Mouse (Mus musculus): ENCODE results near the gene Slit1. TPM values are rescaled to one million over a fixed set of nuclear protein-coding genes. Genes with fewer than 3 reads are reported as not detected.

Gene Slit1
- polyA plus RNA-seq, 1 experiment from 2014 or later, result 1.0 TPM

DNA sequence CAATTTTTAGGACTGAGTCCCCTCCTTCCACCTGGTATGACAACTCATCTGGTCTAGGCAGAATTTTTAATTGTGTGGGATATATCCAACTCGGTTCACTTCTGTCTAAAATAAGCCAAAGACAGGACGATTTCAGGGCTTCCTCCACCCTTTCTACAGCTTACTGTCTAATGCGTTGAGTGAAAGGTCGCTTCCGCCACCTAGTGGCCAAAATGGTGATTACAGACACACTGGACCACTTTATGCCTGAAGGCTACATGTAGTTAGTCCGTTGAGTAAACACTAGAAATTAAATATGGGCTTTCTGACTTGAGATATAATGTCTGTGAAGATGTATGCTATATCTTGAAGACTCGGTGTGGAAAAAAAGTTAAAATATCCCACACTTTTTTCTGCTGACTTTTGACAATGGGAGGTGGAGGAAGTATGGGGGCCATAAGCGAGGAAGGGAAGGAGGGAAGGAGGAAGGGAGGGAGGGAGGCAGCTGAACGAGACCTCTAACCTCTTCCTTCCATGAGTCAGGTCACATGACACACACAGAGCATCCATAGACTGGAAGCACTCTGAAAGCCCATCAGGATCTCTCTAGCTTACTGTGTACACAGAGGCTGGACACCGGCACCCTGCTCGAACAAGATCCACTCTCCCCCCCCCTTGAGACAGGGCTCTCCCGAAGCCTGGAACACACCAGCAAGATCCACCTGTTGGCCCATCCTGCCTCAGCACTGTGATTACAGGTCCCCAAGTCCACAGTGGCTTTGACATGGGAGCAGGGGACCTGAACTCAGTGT is 20.6 kb upstream of the Slit1 start:
- whole genome bisulfite sequencing, result 25% methylated on average over 12 of the region's 12 CpGs
- Histone ChIP-seq H3K36me3 (ENCODE audit: control insufficient read depth, insufficient read depth, low read length) (peaks cover 17% of the 10 kb centered on the region; the same call in 1 of the 2 replicates), H3K27ac (ENCODE audit: low read depth) (no peak overlapping the region), H3K9ac (ENCODE audit: low read length) (no peak overlapping the region), H3K4me2 (ENCODE audit: low read length) (no peak overlapping the region), H3K27me3 (replicated peaks; ENCODE audit: control insufficient read depth, insufficient read depth, low read length) (no peaks in the 10 kb centered on the region), H3K4me3 (ENCODE audit: low read depth, low read length) (no peak overlapping the region), H3K9me3 (ENCODE audit: control insufficient read depth, low read length) (no peaks in the 10 kb centered on the region), H3K4me1 (replicated peaks; ENCODE audit: control insufficient read depth, insufficient read depth, low read length) (no peaks in the 10 kb centered on the region)
- DNase-seq (ENCODE audit: low spot score) (peak; percentile 99), ATAC-seq (replicated peaks; ENCODE audit: low FRiP score, low TSS enrichment, low read depth) (peak; percentile 70)

DNA sequence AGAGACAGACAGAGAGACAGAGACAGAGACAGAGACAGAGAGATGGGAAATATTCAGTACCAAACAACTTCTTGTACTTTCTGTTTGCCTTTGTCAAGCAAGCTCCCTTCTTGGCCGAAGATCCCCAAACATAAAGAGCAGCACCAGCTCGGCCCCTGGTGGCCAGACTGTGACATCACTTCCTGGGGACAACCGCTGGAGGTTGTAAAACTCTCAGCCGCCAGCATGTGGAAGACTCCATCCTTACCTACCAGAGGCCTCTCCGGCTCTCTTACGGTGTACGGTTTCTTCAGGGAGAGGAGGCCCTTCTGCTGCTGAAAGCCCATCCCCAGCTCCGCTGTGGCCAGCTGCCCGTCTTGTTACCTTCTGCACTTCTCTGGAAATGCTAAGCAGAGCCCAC is 18.1 kb upstream of the Slit1 start:
- no peak overlapping the region for H3K9ac ChIP-seq (ENCODE audit: low read length)
- WGBS, result 34% methylated on average over 9 of the region's 9 CpGs
- no peak overlapping the region for H3K27ac ChIP-seq (ENCODE audit: low read depth)
- no peaks in the 10 kb centered on the region for H3K9me3 ChIP-seq (ENCODE audit: control insufficient read depth, low read length)
- no peak for ATAC-seq (replicated peaks; ENCODE audit: low FRiP score, low TSS enrichment, low read depth)
- no peaks in the 10 kb centered on the region; the same call in 1 of the 2 replicates for H3K36me3 ChIP-seq (ENCODE audit: control insufficient read depth, insufficient read depth, low read length)
- H3K4me1 ChIP-seq (replicated peaks; ENCODE audit: control insufficient read depth, insufficient read depth, low read length), result no peaks in the 10 kb centered on the region
- DNase-seq (ENCODE audit: low spot score), result peak; percentile 68
- H3K4me2 ChIP-seq (ENCODE audit: low read length), result no peak overlapping the region
- H3K27me3 ChIP-seq (replicated peaks; ENCODE audit: control insufficient read depth, insufficient read depth, low read length), result no peaks in the 10 kb centered on the region
- H3K4me3 ChIP-seq (ENCODE audit: low read depth, low read length), result no peak overlapping the region

DNA sequence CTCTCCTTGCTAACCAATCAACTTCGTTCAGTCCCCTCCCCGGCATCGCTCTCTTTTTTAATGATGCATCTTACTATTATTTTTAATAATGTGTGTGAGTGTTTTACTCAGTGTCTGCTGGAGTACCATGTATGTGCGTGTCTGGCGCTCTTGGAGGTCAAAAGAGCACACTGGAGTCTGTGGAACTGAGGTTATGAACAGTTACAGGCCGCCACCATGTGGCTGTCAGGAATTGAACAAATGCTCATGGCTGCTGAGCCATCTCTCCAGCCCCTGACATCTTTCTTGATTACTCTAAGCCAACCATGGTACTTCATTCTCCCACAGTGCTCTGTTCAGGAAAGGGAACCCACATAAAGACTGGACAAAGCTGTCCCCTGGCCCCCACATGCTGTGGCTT is 16.3 kb upstream of the Slit1 start:
- no peaks in the 10 kb centered on the region for H3K27me3 ChIP-seq (replicated peaks; ENCODE audit: control insufficient read depth, insufficient read depth, low read length)
- WGBS, result 83% methylated on average over 6 of the region's 6 CpGs

DNA sequence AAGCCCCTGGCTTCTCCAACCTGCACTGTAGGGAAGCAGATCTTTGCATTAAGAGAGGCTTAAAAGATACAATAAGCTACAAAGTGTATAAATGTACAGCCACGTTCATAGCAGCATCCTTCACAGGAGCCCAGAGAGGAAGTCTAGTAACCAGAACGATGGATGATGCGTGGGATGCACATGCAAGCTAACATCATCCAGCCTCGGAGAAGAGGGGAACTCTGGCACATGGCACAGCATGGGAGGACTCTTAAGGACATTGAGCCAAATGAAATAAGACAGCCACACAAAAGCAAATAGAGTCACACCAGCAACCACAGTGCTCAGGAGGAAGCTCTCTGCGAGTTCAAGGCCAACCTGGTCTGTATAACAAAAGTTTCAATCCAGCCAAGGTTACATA is 15.8 kb upstream of the Slit1 start:
- ATAC-seq (replicated peaks; ENCODE audit: low FRiP score, low TSS enrichment, low read depth), result no peak
- Histone ChIP-seq H3K27me3 (replicated peaks; ENCODE audit: control insufficient read depth, insufficient read depth, low read length) (no peaks in the 10 kb centered on the region), H3K9ac (ENCODE audit: low read length) (no peak overlapping the region), H3K4me3 (ENCODE audit: low read depth, low read length) (no peak overlapping the region), H3K9me3 (ENCODE audit: control insufficient read depth, low read length) (no peaks in the 10 kb centered on the region), H3K4me1 (replicated peaks; ENCODE audit: control insufficient read depth, insufficient read depth, low read length) (no peaks in the 10 kb centered on the region), H3K27ac (ENCODE audit: low read depth) (no peak overlapping the region), H3K4me2 (ENCODE audit: low read length) (no peak overlapping the region), H3K36me3 (ENCODE audit: control insufficient read depth, insufficient read depth, low read length) (no peaks in the 10 kb centered on the region)
- no peak for DNase-seq (ENCODE audit: low spot score)
- WGBS, result 86% methylated on average over 5 of the region's 5 CpGs

More for the DNA sequence above, 16.3 kb upstream of the Slit1 start:
- Histone ChIP-seq H3K36me3 (ENCODE audit: control insufficient read depth, insufficient read depth, low read length) (no peaks in the 10 kb centered on the region), H3K4me3 (ENCODE audit: low read depth, low read length) (no peak overlapping the region), H3K4me1 (replicated peaks; ENCODE audit: control insufficient read depth, insufficient read depth, low read length) (no peaks in the 10 kb centered on the region), H3K9ac (ENCODE audit: low read length) (no peak overlapping the region), H3K27ac (ENCODE audit: low read depth) (no peak overlapping the region), H3K4me2 (ENCODE audit: low read length) (no peak overlapping the region), H3K9me3 (ENCODE audit: control insufficient read depth, low read length) (no peaks in the 10 kb centered on the region)
- ATAC-seq (replicated peaks; ENCODE audit: low FRiP score, low TSS enrichment, low read depth), result no peak
- no peak for DNase-seq (ENCODE audit: low spot score)

DNA sequence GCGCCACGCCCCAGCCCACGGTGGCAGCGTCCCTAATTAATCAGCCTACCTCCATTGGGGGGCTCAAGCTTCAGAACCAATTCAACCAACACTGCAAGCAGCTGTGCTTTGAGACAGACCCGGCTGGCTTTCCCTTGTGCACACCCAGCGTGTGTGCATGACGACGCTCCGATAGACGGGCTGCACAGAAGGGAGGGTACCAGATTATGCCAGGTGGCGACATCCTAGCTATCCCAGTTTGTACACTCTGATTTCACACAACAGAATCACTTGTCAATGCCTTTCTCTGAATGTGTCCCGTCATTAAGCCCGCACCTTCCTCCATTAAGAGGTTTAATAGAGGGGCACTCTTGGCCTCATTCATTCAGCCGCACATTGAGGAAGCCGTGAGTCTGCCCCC is 11.3 kb upstream of the Slit1 start:
- no peak overlapping the region for H3K27ac ChIP-seq (ENCODE audit: low read depth)
- 80% methylated on average over 15 of the region's 15 CpGs for WGBS
- H3K9ac ChIP-seq (ENCODE audit: low read length), result no peak overlapping the region
- H3K4me2 ChIP-seq (ENCODE audit: low read length), result no peak overlapping the region
- H3K4me1 ChIP-seq (replicated peaks; ENCODE audit: control insufficient read depth, insufficient read depth, low read length), result no peaks in the 10 kb centered on the region
- ATAC-seq (replicated peaks; ENCODE audit: low FRiP score, low TSS enrichment, low read depth) (no peak), DNase-seq (ENCODE audit: low spot score) (no peak)
- no peaks in the 10 kb centered on the region for H3K27me3 ChIP-seq (replicated peaks; ENCODE audit: control insufficient read depth, insufficient read depth, low read length)
- no peaks in the 10 kb centered on the region for H3K36me3 ChIP-seq (ENCODE audit: control insufficient read depth, insufficient read depth, low read length)
- H3K9me3 ChIP-seq (ENCODE audit: control insufficient read depth, low read length), result no peaks in the 10 kb centered on the region
- H3K4me3 ChIP-seq (ENCODE audit: low read depth, low read length), result no peak overlapping the region

DNA sequence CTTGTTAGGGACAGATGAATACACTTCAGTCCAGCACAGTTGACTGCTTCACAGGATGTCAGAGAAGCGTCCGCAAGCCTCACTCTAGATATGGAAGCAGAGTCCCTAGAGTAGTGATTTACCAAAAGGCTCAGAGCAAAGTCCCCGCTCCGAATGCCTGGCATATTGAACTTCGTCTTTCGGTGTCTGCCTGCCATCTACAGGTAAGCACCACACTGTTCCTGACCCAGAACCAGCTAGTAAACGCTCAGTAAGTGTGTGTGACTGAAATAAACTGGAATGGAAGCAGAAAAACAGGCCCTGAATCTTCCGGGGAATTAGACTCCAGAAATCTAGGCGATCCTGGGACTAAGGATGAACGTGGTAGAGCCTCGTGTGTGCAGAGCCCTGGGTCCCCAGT is 8.4 kb upstream of the Slit1 start:
- 78% methylated on average over 11 of the region's 11 CpGs for WGBS
- DNase-seq (ENCODE audit: low spot score) (no peak), ATAC-seq (replicated peaks; ENCODE audit: low FRiP score, low TSS enrichment, low read depth) (no peak)
- Histone ChIP-seq H3K9ac (ENCODE audit: low read length) (no peak overlapping the region), H3K36me3 (ENCODE audit: control insufficient read depth, insufficient read depth, low read length) (no peaks in the 10 kb centered on the region), H3K4me3 (ENCODE audit: low read depth, low read length) (no peak overlapping the region), H3K27me3 (replicated peaks; ENCODE audit: control insufficient read depth, insufficient read depth, low read length) (no peaks in the 10 kb centered on the region), H3K27ac (ENCODE audit: low read depth) (no peak overlapping the region), H3K9me3 (ENCODE audit: control insufficient read depth, low read length) (no peaks in the 10 kb centered on the region), H3K4me1 (replicated peaks; ENCODE audit: control insufficient read depth, insufficient read depth, low read length) (no peaks in the 10 kb centered on the region), H3K4me2 (ENCODE audit: low read length) (no peak overlapping the region)

DNA sequence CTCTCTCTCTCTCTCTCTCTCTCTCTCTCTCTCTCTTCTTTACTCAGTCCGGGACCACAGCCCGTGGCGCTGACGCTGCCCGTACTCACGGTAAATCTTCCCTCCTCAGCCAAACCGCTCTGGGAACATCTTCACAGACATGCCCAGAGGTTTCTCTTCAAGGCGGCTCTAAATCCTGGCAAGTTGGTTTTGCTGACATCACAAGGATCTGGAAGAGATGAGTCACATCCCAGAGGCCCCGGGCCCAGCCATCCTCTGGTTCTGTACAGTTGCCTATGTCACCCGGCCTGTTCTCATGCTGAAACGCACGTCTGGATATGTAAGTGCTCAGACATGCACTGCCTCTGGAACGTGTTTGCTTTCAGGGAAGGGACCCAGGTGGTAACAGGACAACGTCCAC is 4.0 kb upstream of the Slit1 start:
- Histone ChIP-seq H3K27ac (ENCODE audit: low read depth) (no peak overlapping the region), H3K4me2 (ENCODE audit: low read length) (no peak overlapping the region), H3K4me3 (ENCODE audit: low read depth, low read length) (no peak overlapping the region), H3K36me3 (ENCODE audit: control insufficient read depth, insufficient read depth, low read length) (no peaks in the 10 kb centered on the region), H3K4me1 (replicated peaks; ENCODE audit: control insufficient read depth, insufficient read depth, low read length) (peaks cover 10% of the 10 kb centered on the region), H3K9me3 (ENCODE audit: control insufficient read depth, low read length) (no peaks in the 10 kb centered on the region), H3K9ac (ENCODE audit: low read length) (no peak overlapping the region), H3K27me3 (replicated peaks; ENCODE audit: control insufficient read depth, insufficient read depth, low read length) (peaks cover 26% of the 10 kb centered on the region)
- ATAC-seq (replicated peaks; ENCODE audit: low FRiP score, low TSS enrichment, low read depth) (no peak), DNase-seq (ENCODE audit: low spot score) (no peak)
- WGBS, result 86% methylated on average over 14 of the region's 14 CpGs

DNA sequence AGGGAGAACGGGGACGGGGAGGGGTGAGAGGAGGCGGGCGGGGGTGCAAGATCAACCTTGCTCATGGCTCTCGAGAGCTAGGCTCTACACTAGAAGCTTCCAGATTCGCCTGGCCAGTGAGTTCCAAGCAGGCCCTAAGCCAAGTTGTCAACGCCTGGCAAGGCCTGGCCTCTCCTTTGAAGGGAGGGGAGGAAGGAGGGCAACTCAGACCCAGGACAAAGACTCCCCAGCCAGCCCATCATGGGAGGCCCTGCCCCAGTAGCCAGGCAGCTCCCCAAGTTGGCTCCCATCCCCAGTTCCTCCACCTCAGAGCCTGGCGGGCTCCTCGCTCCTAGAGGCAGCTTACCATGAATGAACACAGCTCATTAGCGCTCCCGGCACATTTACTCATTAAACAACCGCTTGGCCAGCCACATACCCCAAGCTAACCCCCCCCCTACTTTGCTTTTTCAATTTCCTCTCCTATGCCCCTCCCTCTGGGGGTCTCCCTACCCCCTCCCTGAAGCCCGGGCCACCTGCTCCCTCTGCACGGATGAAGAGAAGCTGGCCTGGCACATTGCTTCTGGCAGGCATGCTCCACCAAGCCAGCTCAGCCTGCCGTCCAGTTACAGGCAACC is 2.6 kb upstream of the Slit1 start:
- Histone ChIP-seq H3K27me3 (replicated peaks; ENCODE audit: control insufficient read depth, insufficient read depth, low read length) (peaks cover 39% of the 10 kb centered on the region), H3K27ac (ENCODE audit: low read depth) (no peak overlapping the region), H3K4me2 (ENCODE audit: low read length) (no peak overlapping the region), H3K36me3 (ENCODE audit: control insufficient read depth, insufficient read depth, low read length) (no peaks in the 10 kb centered on the region), H3K4me1 (replicated peaks; ENCODE audit: control insufficient read depth, insufficient read depth, low read length) (peaks cover 10% of the 10 kb centered on the region), H3K9ac (ENCODE audit: low read length) (no peak overlapping the region), H3K9me3 (ENCODE audit: control insufficient read depth, low read length) (no peaks in the 10 kb centered on the region), H3K4me3 (ENCODE audit: low read depth, low read length) (no peak overlapping the region)
- ATAC-seq (replicated peaks; ENCODE audit: low FRiP score, low TSS enrichment, low read depth) (no peak), DNase-seq (ENCODE audit: low spot score) (no peak)
- 55% methylated on average over 15 of the region's 15 CpGs for WGBS

DNA sequence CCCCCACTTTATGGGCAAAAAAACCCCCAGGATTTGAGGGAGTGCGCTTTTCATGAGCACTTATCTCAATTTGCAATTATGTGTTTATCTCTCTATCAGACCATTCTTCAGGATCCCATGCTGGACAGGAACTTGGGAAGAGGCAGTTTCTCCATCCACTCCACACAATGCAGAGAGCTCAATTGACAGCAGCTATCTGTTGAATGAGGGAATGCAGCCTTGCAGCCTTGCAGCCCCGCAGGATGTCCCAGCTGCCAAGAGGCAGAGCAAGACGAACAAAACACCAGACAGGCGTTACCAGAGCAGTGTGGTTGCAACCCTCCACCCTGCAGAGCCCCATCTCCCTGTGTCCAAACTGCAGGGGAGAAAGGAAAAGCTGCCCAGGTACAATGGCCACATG is 4.6 kb downstream of the Slit1 start:
- Histone ChIP-seq H3K36me3 (ENCODE audit: control insufficient read depth, insufficient read depth, low read length) (no peaks in the 10 kb centered on the region), H3K9me3 (ENCODE audit: control insufficient read depth, low read length) (no peaks in the 10 kb centered on the region), H3K4me2 (ENCODE audit: low read length) (no peak overlapping the region), H3K4me3 (ENCODE audit: low read depth, low read length) (no peak overlapping the region), H3K27ac (ENCODE audit: low read depth) (no peak overlapping the region), H3K4me1 (replicated peaks; ENCODE audit: control insufficient read depth, insufficient read depth, low read length) (peaks cover 9% of the 10 kb centered on the region), H3K27me3 (replicated peaks; ENCODE audit: control insufficient read depth, insufficient read depth, low read length) (peaks cover 66% of the 10 kb centered on the region), H3K9ac (ENCODE audit: low read length) (no peak overlapping the region)
- ATAC-seq (replicated peaks; ENCODE audit: low FRiP score, low TSS enrichment, low read depth), result no peak
- WGBS, result 20% methylated on average over 4 of the region's 4 CpGs
- DNase-seq (ENCODE audit: low spot score), result no peak
